Mouse (Mus musculus) CH12.LX (cell line): ENCODE results near the gene Rft1.

Experiments
- CTCF ChIP-seq, 2 experiments: IDR thresholded peaks in 1 of 2; conservative IDR thresholded peaks in 1 of 2; 2 replicates each; pipeline ENCODE4 v1.5.1; 2011 to 2012; ENCODE audit warnings: low read depth in 2 of 2, low read length in 2 of 2, improper control_type of control experiment in 1 of 2, inconsistent platforms in 1 of 2, mild to moderate bottlenecking in 1 of 2, moderate library complexity in 1 of 2
- ETS1 ChIP-seq: conservative IDR thresholded peaks from 2 replicates; pipeline ENCODE4 v1.6.1; 2012; ENCODE audit warnings: low read depth, mild to moderate bottlenecking, inconsistent platforms, low read length, improper control_type of control experiment, moderate library complexity
- GABPA ChIP-seq: IDR thresholded peaks from 2 replicates; pipeline ENCODE4 v1.6.1; 2012; ENCODE audit warnings: low read depth, low read length, improper control_type of control experiment, inconsistent platforms; ENCODE audit not compliant: insufficient replicate concordance
- MAFK ChIP-seq: IDR thresholded peaks from 2 replicates; pipeline ENCODE4 v1.6.1; 2011; ENCODE audit warnings: low read length, improper control_type of control experiment; ENCODE audit not compliant: insufficient replicate concordance
- MAZ ChIP-seq: IDR thresholded peaks from 2 replicates; pipeline ENCODE4 v1.6.1; 2012; ENCODE audit warnings: low read depth, mild to moderate bottlenecking, inconsistent platforms, low read length, improper control_type of control experiment, moderate library complexity
- MEF2A ChIP-seq: IDR thresholded peaks from 2 replicates; pipeline ENCODE4 v1.6.1; 2014; ENCODE audit warnings: low read depth, mild to moderate bottlenecking, inconsistent platforms, low read length, improper control_type of control experiment, borderline replicate concordance
- MXI1 ChIP-seq: IDR thresholded peaks from 2 replicates; pipeline ENCODE4 v1.6.1; 2011; ENCODE audit warnings: mild to moderate bottlenecking, low read depth, low read length, improper control_type of control experiment
- MYC ChIP-seq: IDR thresholded peaks from 2 replicates; pipeline ENCODE4 v1.6.1; 2011; ENCODE audit warnings: low read depth, mild to moderate bottlenecking, improper control_type of control experiment, low read length
- NRF1 ChIP-seq: IDR thresholded peaks from 2 replicates; pipeline ENCODE4 v1.6.1; 2014; ENCODE audit warnings: low read depth, mild to moderate bottlenecking, inconsistent platforms, low read length, improper control_type of control experiment, moderate library complexity
- POLR2A ChIP-seq: IDR thresholded peaks from 2 replicates; pipeline ENCODE4 v1.6.1; 2011; ENCODE audit warnings: low read depth, mild to moderate bottlenecking, improper control_type of control experiment, low read length
- TBP ChIP-seq: conservative IDR thresholded peaks from 2 replicates; pipeline ENCODE4 v1.6.1; 2011; ENCODE audit warnings: low read depth, low read length, improper control_type of control experiment
- USF1 ChIP-seq: IDR thresholded peaks from 2 replicates; pipeline ENCODE4 v1.6.1; 2014; ENCODE audit warnings: low read depth, mild to moderate bottlenecking, inconsistent platforms, low read length, improper control_type of control experiment
- ZC3H11A ChIP-seq: IDR thresholded peaks from 2 replicates; pipeline ENCODE4 v1.6.1; 2012; ENCODE audit warnings: low read depth, mild to moderate bottlenecking, inconsistent platforms, low read length, improper control_type of control experiment
- ZNF384 ChIP-seq: IDR thresholded peaks from 2 replicates; pipeline ENCODE4 v1.6.1; 2012; ENCODE audit warnings: low read depth, low read length, improper control_type of control experiment, inconsistent platforms

GRCm38 (mm10) chr14:30703079-30703478 is 48.9 kb downstream of the Rft1 start:
- TF ChIP-seq CTCF (conservative IDR thresholded peaks at IDR 0.05 in 1 of 2, IDR thresholded peaks at IDR 0.05 in 1 of 2; ENCODE audit: low read depth in 2 of 2, low read length in 2 of 2) = no peak
- TF ChIP-seq ETS1 = no peak
- TF ChIP-seq MEF2A = no peak
- no peak for TF ChIP-seq MXI1
- no peak for TF ChIP-seq POLR2A
- TF ChIP-seq ZC3H11A = no peak
- TF ChIP-seq MAFK = no peak
- TF ChIP-seq MAZ = no peak
- TF ChIP-seq MYC = no peak
- no peak for TF ChIP-seq USF1
- TF ChIP-seq NRF1 = no peak
- TF ChIP-seq ZNF384 = no peak
- TF ChIP-seq GABPA = no peak
- no peak for TF ChIP-seq TBP
